Mouse (Mus musculus) layer of hippocampus, adult 2 months (tissue): ENCODE results near the gene Reps2. TPM values are rescaled to one million over a fixed set of nuclear protein-coding genes. Genes with fewer than 3 reads are reported as not detected.

Experiments
- DNase-seq, 2 experiments: peaks; one replicate each; pipeline ENCODE4 v3.0.0; 2022; ENCODE audit warnings: low spot score in 2 of 2
- H3K27ac ChIP-seq: fragments of 200-600 bp; 2 replicates; pipeline ENCODE4 v1.8.1; 2022
- H3K4me3 ChIP-seq: fragments of 200-600 bp; 2 replicates; pipeline ENCODE4 v1.8.1; 2022; ENCODE audit warnings: mild to moderate bottlenecking
- CTCF ChIP-seq: fragments of 200-600 bp; conservative IDR thresholded peaks from 2 replicates; pipeline ENCODE4 v1.8.1; 2022; ENCODE audit warnings: antibody characterized with exemption, mild to moderate bottlenecking, moderate library complexity
- total RNA-seq, 2 experiments: library from RNA; stranded (reverse); gene quantifications; 2 replicates each; pipeline ENCODE4 v1.2.3; 2021

Gene Reps2
- total RNA-seq, 2 experiments from 2014 or later: 150 to 171 TPM

DNA sequence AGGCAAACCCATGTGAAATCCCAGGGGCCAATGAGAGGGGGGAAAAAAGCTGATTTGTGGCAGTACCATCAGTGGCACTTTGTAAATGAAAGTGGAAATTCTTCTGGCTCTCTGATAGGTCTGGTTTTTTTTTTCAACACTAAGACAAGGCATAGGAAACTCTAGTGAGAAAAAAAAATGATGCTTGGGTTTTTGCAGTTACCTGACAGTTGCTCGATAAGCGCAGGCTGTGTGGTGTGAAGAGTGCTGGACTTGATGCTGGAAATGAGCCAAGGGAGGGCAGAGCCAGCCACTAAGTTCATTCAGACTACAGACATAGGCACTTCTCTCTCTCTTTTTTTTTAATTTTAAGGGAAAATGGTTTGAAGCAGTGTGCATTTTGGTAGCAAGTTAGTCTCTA is 123.1 kb downstream of the Reps2 start:
- H3K27ac ChIP-seq: 0 out of 2 replicates have a peak overlapping the region, but pooled peaks have one; percentile 61
- DNase-seq: no peak
- TF ChIP-seq CTCF: no peak
- no peak overlapping the region for H3K4me3 ChIP-seq

DNA sequence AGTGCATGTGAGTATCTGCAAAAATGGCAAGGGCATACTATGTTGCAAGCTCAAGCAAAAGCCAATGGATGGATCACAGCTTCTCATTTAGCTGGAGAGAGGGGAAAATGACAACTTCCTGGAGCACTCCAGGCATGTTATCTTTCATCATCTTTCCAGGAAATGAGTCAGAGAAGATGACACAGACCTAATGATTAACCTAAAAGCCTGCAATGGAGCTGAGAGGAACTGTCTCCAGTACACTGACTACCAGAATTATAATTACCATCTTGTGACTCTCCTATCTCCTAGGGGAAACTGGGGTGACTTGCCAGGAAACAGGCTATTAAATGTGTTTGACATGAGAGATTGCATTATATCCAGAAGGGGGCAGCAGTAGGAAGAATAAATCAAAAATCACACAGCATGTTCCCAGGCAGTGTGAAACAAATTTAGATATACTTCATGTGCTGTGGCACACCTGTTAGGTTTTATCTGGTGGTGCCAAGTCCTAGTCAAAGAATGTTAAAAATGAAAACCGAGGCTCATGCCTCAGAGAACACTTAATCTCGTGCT is 132.9 kb downstream of the Reps2 start:
- Histone ChIP-seq H3K4me3 (no peak overlapping the region), H3K27ac (peak overlapping the region; percentile 57; the same call in 1 of the 2 replicates)
- TF ChIP-seq CTCF: peak; percentile 71
- peak in 1 of 2 experiments; percentile 41 for DNase-seq

DNA sequence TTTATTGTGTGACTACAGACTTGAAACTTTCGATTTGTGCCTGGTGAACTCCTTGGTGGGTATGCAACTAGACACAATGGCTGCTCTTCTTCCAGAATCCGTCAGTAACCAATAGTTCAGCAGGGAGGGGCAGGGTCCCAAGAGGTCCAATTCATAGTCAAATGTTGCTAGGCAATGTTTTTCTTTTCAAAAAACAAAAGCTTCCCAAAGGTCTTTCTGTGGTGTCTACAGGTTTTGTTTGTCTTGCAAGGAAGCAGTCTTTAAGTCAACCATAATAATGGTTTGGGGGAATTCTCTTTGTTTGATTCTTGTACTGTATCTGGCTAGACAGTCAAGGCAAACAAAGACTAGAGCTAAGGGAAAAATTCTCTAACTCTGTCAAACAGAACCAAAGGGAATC is 138.3 kb downstream of the Reps2 start:
- TF ChIP-seq CTCF: no peak
- no peak overlapping the region for H3K27ac ChIP-seq
- no peak for DNase-seq
- H3K4me3 ChIP-seq: no peak overlapping the region

DNA sequence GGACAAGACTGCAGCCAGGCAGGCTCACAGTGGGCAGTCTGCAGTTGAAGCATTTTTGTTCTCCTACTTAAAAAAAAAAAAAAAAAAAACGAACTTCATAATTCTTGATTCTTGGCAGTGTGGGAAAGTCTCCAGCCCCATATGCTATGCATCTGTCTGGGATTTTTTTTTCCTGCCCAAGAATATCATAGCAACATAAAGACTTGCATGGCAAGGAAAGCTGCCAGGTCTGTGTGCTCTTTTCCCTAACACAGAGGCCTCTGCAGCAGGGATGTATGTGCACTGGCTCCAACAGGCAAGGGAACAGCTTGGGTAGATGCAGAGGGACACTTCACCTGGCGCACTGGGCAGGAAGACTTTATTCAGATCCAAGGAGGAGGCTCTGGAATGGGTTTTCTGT is 140.0 kb downstream of the Reps2 start:
- peak in 1 of 2 experiments; percentile 5 for DNase-seq
- Histone ChIP-seq H3K27ac (no peak overlapping the region), H3K4me3 (no peak overlapping the region)
- no peak for TF ChIP-seq CTCF

DNA sequence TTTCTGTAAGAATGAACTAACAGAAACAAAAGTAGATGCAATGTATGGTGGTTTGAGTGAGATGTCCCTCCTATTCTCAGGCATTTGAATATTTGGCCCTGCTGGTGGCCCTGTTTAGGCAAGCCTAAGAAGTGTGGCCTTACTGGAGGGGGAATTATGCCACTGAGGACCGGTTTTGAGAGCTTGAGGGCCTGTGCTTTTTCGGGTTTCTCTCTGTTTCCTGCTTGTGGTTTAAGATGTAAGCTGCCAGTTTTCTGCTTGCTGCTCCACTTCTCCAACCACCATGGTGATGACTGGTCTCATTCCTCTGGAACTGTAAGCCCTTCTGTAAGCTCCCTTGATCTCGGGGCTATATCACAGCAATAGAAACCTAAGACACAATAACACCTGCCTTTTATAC is 142.5 kb downstream of the Reps2 start:
- no peak for TF ChIP-seq CTCF
- no peak for DNase-seq
- Histone ChIP-seq H3K4me3 (no peak overlapping the region), H3K27ac (no peak overlapping the region)

DNA sequence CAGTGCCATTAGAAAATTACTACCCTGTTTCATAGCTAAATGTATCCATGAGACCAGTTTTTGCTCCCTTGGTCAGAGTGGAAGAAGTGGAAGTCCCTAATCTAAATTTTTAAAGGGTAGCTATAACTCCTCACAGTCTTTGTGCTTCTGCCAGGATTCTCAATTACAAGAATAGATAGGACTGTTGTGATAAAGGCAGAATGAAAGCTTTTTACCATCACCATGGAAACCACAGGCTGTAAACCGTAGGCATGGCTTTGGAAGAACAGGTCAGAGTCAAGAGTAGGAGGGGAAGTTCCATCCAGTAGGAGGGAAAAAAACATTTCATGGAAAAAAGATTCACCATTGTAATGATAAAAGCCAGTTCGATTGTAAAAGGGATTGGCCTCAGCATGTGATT is 147.0 kb downstream of the Reps2 start:
- no peak overlapping the region for H3K4me3 ChIP-seq
- no peak for TF ChIP-seq CTCF
- DNase-seq: peak in 1 of 2 experiments; percentile 25
- 0 out of 2 replicates have a peak overlapping the region, but pooled peaks have one; percentile 18 for H3K27ac ChIP-seq

DNA sequence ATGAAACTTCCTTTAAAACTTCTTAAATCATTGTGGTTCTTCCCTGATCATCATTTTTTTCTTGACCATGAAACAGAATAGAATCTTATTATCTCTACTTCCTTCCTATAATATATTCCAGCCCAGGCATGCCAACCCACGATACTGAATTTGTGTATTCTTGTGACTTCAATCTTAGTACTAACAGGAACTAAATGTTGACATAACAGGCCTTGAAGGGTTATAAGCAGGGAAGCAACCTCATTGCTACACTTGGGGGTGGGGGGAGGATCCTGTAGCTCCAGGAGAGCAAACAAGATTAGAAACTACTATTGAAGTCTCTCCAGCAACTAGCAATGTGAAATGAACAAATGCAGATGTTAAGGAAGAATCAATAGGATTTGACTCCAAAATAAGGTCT is 154.8 kb downstream of the Reps2 start:
- Histone ChIP-seq H3K27ac (no peak overlapping the region), H3K4me3 (no peak overlapping the region)
- TF ChIP-seq CTCF: no peak
- DNase-seq: no peak

DNA sequence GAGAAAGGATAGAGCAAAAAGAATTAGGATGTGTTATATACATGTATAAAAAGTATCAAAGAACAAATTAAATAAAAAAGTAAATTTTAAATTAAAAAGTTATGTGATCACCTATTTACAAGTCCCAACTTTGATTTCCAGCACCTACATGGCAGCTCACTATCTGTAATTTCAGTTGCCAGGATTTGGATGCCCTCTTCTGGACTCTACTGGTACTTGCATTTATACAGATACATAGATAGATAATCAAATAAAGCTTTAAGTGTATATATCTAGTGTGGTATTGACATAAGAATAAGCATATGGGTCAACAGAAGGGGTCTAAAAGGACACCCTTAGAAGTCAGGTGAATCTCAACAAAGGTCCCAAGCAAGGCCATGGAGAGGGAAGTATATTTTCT is 155.7 kb downstream of the Reps2 start:
- TF ChIP-seq CTCF: peak; percentile 49
- Histone ChIP-seq H3K4me3 (no peak overlapping the region), H3K27ac (no peak overlapping the region)
- DNase-seq: no peak

DNA sequence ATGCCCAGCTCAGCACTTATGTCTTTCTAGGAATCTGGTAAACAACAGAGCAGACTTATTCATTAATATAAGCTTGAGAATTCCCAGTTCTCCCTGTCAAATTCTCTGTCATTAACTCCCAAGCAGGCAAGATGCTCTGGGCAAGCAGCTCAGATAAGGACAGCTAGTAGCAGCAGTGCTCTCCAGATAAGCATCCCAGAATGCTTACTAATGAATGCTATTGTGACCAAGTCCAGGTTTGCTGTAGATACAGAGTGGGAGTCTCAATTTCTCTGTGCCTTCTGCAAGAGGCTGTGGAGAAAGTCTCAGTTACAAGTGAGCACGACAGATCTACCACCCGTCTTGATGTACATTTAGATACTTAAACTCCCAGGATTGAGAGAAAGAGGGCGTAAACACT is 173.2 kb downstream of the Reps2 start:
- Histone ChIP-seq H3K4me3 (no peak overlapping the region), H3K27ac (no peak overlapping the region)
- DNase-seq: no peak
- TF ChIP-seq CTCF: no peak

DNA sequence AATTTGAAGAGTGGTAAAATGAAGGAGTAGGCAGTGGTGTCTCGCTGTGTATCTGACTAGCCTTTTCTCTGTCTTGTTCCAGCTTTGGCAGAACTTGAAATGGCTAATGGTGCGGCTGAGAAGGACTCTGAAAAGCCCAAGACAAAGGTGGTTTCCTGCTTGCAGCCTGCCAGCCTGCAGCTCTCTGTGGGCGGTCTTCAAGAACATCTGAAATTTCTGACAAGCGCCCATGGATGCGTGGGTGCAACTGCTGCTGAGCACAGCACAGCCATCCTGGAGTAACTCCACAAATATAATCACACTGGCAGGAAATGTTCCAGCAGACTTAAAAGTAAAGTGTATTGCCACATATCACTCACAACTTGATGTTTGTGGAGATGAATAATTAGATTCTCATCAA is 181.3 kb downstream of the Reps2 start:
- Histone ChIP-seq H3K4me3 (no peak overlapping the region), H3K27ac (no peak overlapping the region)
- DNase-seq: peak; percentile 35 to 62
- TF ChIP-seq CTCF: no peak

DNA sequence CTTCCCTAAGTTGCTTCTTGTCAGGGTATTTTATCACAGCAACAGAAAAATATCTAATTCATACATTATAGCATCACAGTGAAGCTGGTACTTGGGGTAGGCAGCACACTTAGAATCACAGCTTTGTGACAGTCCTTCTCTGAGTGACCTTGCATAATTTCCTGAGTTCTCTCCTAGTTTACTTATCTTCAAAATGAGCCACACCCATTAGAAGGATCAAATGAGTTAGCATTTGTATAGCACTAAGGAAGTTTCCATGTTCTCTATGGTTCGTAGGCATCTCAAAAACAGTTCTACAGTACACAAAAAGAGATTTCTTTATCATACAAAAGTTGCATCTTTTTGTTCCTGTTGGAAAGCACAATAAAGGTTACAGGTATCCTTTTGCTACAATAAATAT is 187.0 kb downstream of the Reps2 start:
- DNase-seq: no peak
- H3K27ac ChIP-seq: no peak overlapping the region
- no peak for TF ChIP-seq CTCF

DNA sequence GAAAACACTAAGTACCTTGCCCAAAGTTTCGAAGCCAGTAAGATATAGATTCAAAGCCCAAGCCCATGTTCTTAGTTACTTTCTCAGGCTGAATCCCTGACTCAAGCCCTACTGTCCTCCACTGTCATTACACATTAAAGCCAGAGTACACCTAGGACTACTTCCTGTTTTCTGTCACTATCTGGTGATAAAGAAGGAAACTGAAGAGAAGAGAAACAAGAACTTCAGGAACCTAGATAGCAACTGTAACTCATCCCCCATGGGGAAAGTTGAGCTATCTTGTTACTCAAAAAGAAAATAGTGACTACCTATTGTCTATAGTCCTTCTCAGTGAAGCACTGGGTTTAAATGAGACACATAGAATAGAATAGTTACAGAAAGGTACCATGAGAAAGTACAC is 188.1 kb downstream of the Reps2 start:
- no peak for DNase-seq
- TF ChIP-seq CTCF: no peak
- no peak overlapping the region for H3K27ac ChIP-seq
- no peak overlapping the region for H3K4me3 ChIP-seq

More for the DNA sequence above, 187.0 kb downstream of the Reps2 start:
- H3K4me3 ChIP-seq: no peak overlapping the region

DNA sequence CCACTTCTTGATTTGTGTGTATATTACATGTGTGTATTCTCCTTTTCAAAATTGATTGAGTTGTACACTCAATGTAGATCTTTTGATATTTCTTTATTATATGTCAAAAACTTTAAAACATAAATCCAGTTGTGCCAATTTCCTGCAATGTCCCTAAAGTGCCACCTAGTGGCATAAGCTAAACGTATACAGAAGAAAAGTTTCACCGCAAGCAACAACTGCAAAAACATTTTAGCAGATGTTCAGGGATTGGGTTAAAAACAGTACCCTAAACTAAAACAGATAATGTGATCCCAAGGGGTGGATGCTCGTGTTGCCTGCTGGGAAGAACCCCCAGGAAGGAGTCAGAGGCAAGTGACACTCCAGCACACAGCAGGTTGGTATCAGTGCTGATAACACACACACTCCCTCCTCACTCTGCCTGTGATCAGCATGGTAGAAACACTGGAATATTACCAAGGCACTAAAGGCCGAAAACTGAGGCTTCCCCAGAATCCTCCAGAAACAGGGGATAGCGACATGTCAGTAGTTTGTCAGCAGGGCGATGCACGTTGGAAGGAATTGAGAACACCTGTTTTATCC is 189.5 kb downstream of the Reps2 start:
- H3K27ac ChIP-seq: no peak overlapping the region
- H3K4me3 ChIP-seq: no peak overlapping the region
- no peak for DNase-seq
- TF ChIP-seq CTCF: peak; percentile 71

DNA sequence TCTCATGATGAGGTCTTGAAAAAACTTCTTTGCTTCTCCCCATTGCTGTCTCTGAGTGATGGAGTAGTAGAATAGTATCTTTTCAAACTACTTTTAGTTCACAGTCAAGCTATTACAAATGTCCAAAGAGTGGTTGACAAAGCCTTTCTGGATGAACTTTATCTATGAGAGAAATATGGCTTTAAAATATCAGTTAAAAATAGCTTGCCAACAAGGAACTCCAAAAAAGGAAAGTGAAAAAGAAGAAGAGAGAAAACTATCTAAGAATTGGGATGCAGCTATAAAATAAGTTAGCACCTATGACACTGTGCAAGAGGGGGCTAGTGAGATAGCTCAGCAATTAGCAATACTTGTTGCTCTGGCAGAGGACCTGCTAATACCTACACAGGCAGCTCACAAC is 190.8 kb downstream of the Reps2 start:
- TF ChIP-seq CTCF: no peak
- H3K4me3 ChIP-seq: no peak overlapping the region
- no peak for DNase-seq

DNA sequence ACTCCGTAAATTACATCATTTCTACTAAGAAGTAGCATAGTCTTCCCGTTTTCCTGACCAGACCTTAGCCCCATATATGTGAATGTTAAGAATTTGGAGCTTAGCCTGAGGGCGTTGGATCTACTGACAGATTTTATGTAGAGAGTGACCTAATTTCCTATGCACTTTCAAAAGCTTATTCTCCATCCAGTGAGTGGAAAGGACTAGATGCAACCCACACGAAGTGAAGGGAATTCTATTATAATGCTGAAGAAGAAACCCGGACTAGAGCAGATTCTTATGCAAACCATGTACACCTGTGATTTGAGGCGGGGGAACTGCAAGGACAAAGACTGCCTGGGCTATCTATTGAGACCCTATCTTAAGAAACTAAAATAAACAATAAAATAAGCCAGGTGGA is 195.5 kb downstream of the Reps2 start:
- TF ChIP-seq CTCF: no peak
- H3K4me3 ChIP-seq: no peak overlapping the region
- no peak for DNase-seq
- H3K27ac ChIP-seq: no peak overlapping the region

More for the DNA sequence above, 190.8 kb downstream of the Reps2 start:
- no peak overlapping the region for H3K27ac ChIP-seq
